Mouse (Mus musculus) kidney, postnatal 14 days (tissue): ENCODE measurements around the gene Efna4.

ENCODE experiments used
- DNase-seq: peaks from one replicate; pipeline ENCODE4 v3.0.0; 2022; ENCODE audit warnings: mixed read lengths

The Efna4 gene

DNA sequence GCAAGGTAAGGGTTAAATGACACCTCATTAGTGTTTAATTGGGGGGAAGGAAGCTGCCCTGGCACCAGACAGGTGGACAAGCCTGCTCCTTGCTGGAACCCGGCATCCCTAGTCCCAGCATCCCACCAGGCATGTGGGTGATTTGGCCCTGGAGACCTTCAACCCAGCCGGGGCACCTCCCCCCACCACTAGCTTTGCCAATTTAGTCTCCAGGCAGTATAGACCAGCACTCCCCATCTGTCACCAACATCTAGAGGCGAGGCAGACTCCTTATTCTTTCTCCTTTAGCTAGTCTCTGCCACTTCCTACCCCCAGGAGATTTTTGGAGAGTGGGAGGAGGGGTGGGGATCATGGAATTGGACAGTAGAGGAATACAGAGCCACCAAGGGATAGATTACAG lies 7.5 kb downstream of the Efna4 start:
- DNase-seq, result no peak

DNA sequence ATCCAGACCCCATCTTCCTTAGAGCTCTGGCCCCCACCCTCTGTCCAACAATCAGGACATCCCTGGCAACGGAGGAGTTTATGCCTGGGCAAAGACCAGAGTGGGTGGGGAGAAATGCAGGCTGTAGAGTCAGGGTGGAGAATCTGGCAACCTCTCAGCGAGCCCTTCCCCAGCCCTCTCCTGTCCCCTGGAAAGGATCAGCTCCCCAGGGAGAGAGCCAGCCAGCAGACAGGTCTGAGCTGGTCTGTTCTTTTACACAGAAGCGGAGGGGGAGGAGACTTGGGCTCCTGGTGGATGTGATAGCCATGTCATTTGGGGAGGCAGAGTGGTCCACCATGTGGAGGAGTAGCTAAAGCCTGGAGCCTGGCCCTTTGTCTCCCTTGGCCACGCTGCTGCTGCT lies 9.2 kb downstream of the Efna4 start:
- no peak for DNase-seq

GRCm38 (mm10) chr3:89327371-89327870 lies 10.4 kb downstream of the Efna4 start:
- no peak for DNase-seq

DNA sequence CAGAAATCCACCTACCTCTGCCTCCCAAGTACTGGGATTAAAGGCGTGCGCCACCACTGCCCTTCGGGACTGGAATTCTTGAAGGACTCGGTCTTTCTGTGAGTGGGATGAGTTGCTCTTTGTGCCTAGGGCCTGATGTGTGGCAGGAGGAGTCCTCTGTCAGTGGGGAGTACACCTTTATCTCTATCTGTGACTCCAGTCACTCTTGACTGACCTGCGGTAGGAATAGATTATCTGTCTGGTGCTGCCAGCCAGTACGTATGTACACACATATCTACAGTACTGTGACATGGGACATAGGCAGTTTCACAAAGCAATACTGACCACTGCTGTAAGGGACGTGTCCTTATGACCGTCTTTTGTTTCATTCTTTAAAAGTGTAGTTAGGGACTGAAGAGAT lies 11.9 kb downstream of the Efna4 start:
- DNase-seq, result no peak

DNA sequence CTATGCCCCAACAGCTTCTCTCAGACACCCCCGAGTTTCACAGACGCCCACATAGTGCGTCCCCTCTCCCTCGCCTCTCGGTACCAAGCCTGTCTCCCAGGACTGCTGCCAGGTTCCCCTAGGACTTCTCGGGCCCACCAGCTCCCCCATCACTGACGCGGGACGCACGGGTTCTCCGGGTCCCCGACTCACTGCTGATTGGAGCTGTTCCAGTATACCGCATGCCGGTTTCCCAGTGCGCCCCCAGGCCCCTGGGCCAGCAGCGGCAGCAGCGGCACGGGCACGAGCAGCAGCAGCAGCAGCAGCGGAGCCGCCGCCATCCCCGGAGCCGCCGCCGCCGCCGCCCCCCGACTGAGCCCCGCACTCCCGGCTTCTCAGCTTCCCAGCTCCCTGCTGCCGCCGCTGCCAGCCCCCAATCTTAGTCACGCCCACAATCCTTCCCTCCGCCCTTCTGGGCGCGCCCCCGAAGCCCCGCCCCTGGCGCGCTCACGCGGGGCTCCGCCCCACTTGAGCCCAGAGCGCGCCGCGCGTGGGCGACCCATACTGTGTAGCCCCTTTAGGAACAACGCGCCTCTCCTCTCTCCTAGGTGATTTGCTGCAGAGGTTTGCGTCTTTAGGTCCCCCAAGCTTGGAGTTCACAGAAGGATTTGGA lies 15.2 kb downstream of the Efna4 start, which contains the start of gene Efna3:
Gene Efna3 (minus strand): TSS at position 452 of the 652 bp plus-strand sequence.
- peak; percentile 86 for DNase-seq

DNA sequence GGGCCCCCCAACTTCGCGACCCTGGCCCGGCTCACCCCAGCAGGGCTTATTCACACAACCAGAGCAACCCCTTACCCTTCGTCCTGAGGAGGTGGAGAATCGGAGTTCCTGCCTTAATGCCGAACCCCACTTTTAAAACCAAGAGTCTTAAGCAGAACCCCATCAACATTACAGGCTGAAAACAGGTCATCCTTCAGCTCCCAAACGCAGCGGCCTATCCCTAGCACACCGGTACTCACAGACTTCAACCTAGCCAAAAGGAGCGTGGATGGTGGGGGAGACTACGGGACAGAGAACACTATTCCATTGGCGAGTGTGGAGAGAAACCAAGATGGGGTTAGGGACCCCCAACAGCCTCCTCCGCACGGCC lies 15.7 kb downstream of the Efna4 start:
- DNase-seq, result no peak

- no peak for DNase-seq
Measured at GRCm38 (mm10) chr3:89321183-89322130, 16.4 kb downstream of the Efna4 start.

DNA sequence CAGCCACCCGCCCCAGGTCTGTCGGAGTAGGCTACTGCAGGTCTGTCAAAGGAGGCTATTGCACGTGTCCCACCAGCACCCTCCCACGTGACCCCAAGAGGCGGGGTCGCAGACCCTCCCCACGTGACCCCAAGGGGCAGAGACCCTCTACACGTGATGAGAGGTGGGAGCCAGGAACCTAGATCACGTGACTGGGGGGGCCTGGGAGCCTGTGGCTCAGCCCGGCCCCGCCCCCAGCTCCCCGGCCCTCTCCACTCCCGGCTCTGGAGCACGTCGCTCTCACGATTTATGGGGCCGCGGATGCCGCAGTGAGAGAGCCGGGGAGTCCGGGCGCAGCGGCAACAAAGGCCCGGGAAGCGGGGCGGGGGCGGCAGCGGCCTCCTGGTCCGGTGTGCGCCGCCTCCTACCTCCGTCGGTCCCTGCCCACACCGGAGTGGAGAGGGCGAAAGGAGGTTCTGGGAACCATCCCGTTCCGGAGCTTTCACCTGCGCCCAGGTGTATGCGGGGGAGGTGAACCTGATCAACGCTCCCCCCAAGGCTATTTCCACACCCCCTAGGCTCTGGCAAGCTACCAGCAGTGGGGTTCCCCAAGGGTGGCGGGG lies 17.1 kb downstream of the Efna4 start:
- peak; percentile 64 for DNase-seq

DNA sequence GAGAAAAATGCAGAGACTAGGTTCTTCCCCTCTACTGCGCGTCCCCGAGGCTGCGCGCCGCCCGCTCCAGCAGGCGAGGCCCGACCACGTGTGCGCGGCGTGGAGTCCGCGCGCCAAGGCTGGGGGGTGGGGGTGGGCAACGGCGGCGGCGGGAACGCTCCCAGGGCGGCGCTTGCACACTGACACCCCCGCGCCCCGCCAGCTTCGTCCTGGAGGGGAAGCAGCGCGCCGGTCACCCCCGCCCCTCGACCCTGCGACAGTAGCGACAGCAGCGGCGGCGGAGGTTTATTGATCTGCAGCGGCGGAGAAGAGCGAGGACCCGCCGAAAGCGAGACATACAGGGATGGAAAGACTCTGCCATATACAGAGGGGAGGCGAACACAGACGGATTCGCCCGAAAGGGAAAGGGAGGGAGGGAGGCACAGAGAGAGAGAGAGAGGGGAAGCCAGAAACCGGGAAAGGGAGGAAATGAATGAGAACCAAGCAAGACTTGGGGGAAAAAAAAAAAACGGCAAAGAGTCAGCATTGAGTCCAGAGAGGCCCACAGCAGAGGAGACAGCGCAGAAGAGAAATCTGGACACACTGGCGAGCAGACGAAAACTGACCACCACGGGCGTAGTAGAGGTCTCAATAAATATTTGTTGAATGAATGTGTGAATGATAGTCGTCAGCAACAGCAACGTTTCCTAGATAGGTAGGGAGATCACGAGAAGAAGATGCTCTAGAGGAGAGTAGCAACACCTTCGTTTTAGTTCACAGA lies 18.1 kb downstream of the Efna4 start:
- no peak for DNase-seq

GRCm38 (mm10) chr3:89318971-89319590 lies 18.7 kb downstream of the Efna4 start:
- DNase-seq, result no peak

- DNase-seq, result no peak
Measured at GRCm38 (mm10) chr3:89318316-89318715, 19.5 kb downstream of the Efna4 start.

DNA sequence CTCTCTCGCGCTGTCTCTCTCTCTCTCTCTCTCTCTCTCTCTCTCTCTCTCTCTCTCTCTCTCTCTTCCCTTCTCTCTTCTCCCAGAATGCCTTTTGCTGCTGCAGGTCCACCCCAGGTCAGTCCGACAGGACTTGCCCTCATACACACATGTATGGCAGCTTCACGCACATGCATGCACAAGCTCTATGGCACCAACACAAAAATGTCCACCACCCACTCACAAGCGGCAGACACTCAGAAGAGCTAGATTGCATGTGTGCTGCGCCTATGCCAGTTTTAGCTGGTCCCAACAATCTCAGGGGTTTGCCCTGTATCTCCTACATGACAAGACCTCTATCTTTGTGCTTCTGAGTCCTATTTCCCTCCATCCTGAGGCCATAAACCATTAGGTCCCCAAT lies 20.6 kb downstream of the Efna4 start:
- DNase-seq, result no peak

DNA sequence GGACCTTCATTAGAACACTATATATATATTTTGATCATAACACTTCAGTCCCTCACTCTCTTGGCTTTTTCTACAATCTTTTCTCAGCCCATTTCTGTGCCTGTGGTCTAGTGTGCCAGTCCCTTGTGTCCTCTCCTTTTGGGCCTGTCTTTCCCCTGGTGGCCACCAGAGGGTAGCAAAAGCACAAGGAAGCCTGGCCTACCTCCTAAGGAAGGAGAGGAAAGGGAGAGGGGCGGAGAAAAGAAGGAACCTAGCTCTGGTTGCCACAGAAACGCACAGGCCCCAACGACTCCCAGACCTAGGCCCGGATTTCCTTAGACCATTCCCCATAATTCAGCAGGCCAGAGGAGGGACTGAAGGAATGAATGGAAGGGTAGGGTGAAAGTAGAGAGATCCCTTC lies 21.0 kb downstream of the Efna4 start:
- peak; percentile 93 for DNase-seq

DNA sequence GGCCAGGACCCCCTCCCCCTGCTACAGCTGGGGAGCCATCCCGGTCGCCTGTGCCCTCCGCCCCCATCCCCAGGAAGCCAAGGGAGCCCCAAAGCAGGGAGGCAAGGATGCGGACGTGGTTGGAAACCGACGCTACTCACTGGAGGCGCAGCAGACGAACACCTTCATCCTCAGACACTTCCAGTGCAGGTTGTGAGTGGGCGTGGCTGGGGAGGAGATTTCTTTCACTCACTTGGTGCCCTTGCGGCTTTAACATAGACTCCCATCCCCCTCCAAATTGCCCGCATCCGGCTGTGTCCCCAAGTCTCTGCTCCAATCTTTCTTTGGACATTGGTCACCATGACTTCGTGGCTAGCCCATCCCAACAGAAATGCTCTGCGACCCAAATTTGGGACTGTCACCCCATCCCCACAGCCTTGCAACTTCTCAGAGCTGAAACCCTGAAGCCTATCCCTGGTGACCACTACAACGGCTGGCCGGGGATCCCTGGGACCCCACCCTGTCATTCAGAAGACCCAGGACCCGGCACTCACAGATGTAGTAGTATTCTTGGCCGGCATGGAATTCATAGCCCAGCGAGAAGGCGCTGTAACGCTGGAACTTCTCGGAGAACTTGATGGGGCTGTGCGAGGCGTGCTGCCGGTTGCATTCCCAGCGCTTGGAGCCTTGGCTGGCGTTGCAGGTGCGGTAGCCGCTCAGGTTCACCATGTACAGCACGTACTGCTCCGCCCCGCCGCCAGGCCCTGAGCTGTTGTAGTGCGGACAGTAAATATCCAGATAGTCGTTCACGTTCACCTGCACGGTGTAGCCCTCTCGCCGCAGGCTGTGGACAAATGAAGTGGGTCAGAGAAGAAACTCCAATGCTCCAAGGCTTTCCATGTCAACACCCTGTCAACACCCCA lies 21.6 kb downstream of the Efna4 start:
- peak; percentile 35 for DNase-seq

- DNase-seq, result peak; percentile 90
Measured at GRCm38 (mm10) chr3:89315195-89315929, 22.5 kb downstream of the Efna4 start.

- peak; percentile 24 for DNase-seq
Measured at GRCm38 (mm10) chr3:89314791-89315190, 23.0 kb downstream of the Efna4 start.

- DNase-seq, result no peak
Measured at GRCm38 (mm10) chr3:89314340-89314739, 23.5 kb downstream of the Efna4 start.

- DNase-seq, result peak; percentile 85
Measured at GRCm38 (mm10) chr3:89308089-89308488, 29.7 kb downstream of the Efna4 start.

DNA sequence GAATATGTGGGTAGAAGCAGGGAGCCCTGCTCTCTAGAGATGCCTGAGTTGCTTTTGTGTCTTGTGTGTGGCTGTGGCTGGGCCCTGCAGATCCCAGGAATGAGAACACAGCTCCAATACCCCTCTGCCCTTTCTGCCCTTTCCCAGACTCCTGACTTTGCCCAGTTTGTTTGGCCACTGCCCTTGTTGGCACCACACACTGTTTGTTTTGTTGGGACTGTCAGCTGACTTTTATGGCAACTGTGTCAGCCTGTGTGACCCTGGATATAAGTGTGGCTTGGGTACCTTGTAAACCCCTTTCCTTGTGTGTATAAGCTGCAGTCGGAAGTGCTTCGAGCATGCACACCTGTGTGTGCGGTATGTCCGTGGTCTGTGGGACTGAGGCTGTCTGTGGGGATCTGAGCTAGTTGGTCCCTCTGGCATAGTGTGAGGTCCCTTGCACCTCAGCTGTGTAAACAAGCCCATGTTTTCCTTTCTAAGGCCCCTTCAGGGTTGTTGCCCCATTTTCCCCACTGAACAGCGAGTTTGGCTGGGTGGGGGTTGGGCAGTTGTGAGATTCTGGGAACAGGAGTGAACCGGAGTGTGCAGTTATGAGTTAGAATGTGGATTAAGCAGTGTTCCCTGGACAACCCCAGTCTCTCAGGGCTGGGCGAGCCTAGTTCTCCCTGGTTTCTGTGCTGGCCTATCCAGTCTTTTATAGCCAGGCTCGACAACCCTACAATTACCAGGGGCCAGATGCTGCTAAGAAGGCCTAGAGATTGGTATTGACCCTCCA lies 32.1 kb downstream of the Efna4 start:
- DNase-seq, result peak; percentile 49

DNA sequence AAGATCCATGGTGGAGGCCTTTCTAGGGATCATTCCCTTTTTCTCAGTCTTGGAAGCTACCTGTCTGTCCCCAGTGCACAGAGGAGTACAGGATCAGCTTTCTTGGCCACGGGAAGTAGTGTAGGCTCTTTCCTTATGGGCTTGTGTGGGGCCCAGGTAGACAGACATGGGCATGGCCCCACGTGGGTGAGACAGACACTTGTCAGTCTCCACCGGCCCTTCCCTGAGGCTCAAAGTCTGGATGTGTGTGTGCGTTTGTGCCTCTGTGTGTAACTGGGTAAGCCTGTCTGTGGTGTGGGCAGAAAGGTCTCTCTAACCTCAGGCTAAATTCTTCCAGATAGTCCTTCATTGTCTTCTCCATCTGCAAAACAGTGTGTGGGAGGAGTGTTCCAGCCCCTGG lies 32.7 kb downstream of the Efna4 start:
- peak; percentile 24 for DNase-seq
